Mouse (Mus musculus) brain, embryonic 14.5 days (tissue): Measurements from ENCODE around the gene Gm3238. TPM values are rescaled to one million over a fixed set of nuclear protein-coding genes. Genes with fewer than 3 reads are reported as not detected.
"Not testable (repeated sequence)": the region's sequence is repeated elsewhere in the genome, so short reads cannot be mapped to it uniquely, and the experiment has no call there.

Experiments
- DNase-seq: peaks from one replicate; pipeline ENCODE4 v3.0.0-alpha.2; 2011; ENCODE audit warnings: low read depth
- CTCF ChIP-seq: fragments of 200-500 bp; IDR thresholded peaks from 2 replicates; pipeline ENCODE4 v1.5.1; 2012; ENCODE audit warnings: inconsistent platforms, mild to moderate bottlenecking, moderate library complexity, borderline replicate concordance; ENCODE audit not compliant: insufficient read depth, insufficient read length; ENCODE audit errors: extremely low read depth
- POLR2A ChIP-seq: fragments of 200-500 bp; IDR thresholded peaks from 2 replicates; pipeline ENCODE4 v1.6.1; 2012; ENCODE audit warnings: mild to moderate bottlenecking, inconsistent platforms, borderline replicate concordance; ENCODE audit not compliant: poor library complexity, insufficient read depth, insufficient read length, severe bottlenecking; ENCODE audit errors: extremely low read depth
- polyA plus RNA-seq: library from polyadenylated mRNA; depleted of rRNA; stranded (reverse); fragments of >200 nt; gene quantifications from 2 replicates; pipeline ENCODE4 v1.2.3, GENCODE M21; 2012; rRNA removed

The Gm3238 gene
- polyA plus RNA-seq, 1 experiment: not detected

GRCm38 (mm10) chr10:77769727-77770126, 1.4 kb downstream of the Gm3238 start:
- DNase-seq: no peak
- no peak for TF ChIP-seq CTCF
- no peak for TF ChIP-seq POLR2A

- DNase-seq: not testable (repeated sequence)
Observed at GRCm38 (mm10) chr10:77759582-77759981, 11.5 kb downstream of the Gm3238 start, which contains the start of gene Gm3233. Gene Gm3233 (minus strand): TSS chr10:77759682.

DNA sequence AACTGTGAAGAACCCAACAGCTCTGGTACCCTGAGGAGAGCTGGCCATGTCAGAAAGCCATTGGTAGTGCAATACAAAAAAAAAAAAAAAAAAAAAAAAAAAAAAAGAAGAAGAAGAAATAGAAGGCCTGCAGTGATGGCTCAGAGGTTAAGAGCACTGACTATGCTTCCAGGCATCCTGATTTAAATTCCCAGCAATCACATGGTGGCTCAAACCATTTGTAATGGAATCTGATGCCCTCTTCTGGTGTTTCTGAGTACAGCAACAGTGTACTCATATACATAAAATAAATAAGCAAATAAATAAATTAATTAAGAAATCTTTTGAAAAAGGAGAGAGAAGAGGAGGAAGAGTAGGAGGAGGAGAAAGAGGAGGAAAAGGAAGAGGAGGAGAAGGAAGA, 17.7 kb downstream of the Gm3238 start:
- no peak for DNase-seq
- TF ChIP-seq CTCF: no peak
- no peak for TF ChIP-seq POLR2A

GRCm38 (mm10) chr10:77752312-77752711, 18.8 kb downstream of the Gm3238 start:
- not testable (repeated sequence) for DNase-seq

GRCm38 (mm10) chr10:77751254-77751653, 19.9 kb downstream of the Gm3238 start, which contains the start of gene Gm9736:
Gene Gm9736 (minus strand): TSS chr10:77751354.
- DNase-seq: not testable (repeated sequence)

- peak; percentile 18 for DNase-seq
Observed at GRCm38 (mm10) chr10:77750686-77751085, 20.4 kb downstream of the Gm3238 start.

GRCm38 (mm10) chr10:77741924-77742688, 29.0 kb downstream of the Gm3238 start, which contains the start of gene Gm18596:
Gene Gm18596 (minus strand): TSS chr10:77742638.
- peak; percentile 56 for DNase-seq

GRCm38 (mm10) chr10:77738929-77739328, 32.2 kb downstream of the Gm3238 start:
- DNase-seq: no peak

DNA sequence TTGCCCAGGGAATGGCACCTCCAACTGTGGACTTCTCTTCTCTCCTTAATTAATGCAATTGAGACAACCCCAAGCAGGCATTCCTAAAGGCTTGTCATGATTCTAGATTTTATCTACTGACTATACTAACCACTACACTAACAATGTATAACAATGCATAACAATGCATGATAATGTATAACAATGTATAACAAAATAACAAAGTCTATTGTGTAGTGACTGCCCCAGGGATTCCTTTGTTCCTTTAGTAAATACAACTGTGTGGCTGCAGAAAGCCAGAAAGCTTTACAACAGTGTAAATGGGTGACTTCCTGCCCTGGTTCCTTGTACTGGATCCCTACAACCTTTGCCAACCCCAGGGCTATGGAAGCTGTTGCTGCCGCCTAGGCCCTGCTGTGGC, 35.2 kb downstream of the Gm3238 start:
- no peak for TF ChIP-seq CTCF
- no peak for TF ChIP-seq POLR2A
- no peak for DNase-seq

More at GRCm38 (mm10) chr10:77738929-77739328, 32.2 kb downstream of the Gm3238 start:
- TF ChIP-seq CTCF (no peak), POLR2A (no peak)

- TF ChIP-seq POLR2A (no peak), CTCF (peak; percentile 40)
- DNase-seq: no peak
Observed at GRCm38 (mm10) chr10:77729241-77729640, 41.9 kb downstream of the Gm3238 start.

DNA sequence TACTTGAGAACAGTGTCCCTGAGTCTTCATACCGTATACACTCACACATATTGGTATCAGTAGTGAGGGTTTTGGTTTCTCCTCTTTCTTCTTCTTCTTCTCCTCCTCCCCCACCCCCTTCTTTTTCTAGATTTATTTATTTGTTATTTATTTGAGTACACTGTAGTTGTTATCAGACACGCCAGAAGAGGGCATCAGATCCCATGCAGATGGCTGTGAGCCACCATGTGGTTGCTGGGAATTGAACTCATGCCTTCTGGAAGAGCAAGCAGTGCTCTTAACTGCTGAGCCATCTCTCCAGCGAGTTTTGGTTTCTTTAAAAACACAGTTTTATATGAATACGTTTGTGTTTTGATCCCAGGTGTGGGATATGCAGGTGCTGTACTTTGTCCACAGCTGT, 42.8 kb downstream of the Gm3238 start:
- TF ChIP-seq CTCF (no peak), POLR2A (no peak)
- no peak for DNase-seq

DNA sequence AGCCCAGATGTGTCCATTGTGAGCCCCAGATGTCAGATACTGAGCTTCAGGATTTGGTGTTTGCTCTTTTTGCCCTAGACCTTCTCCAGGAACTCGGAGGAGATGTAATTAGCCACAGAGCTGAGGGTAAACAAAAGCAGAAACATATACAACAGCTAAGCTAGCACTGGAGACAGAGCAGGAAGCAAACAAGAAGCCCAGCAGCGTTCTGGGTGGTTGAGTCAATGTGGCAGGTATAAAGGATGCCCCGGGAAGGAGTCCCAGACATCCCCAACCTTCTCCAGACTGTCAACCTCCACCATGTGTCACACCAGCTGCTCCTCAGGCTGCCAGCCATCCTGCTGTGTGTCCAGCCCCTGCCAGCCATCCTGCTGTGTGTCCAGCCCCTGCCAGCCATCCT, 44.9 kb downstream of the Gm3238 start, which contains the start of gene Gm10100:
TSS of gene Gm10100 (plus strand) at position 301 of the 400 bp plus-strand sequence.
- no peak for DNase-seq
- no peak for TF ChIP-seq CTCF
- no peak for TF ChIP-seq POLR2A

DNA sequence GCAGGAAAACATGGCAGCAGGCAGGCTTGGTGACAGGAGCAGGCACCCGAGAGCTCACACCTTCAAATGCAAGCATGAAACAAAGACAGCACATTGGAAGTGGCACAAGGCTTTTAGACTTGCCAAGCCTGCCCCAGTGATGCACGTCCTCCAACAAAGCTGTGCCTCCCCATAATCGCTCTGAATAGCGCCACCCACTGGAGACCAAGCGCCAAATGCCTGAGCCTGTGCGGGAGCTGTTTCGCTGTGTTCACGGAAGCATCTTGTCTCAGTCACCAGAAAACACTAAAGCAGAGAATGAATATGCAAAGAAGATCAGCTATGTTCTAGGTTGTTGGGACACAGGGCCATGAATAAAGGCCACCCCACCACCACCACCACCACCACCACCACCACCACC, 46.3 kb downstream of the Gm3238 start:
- TF ChIP-seq CTCF: 0 out of 2 replicates have a peak, but pooled peaks have one; percentile 23
- no peak for TF ChIP-seq POLR2A
- peak; percentile 3 for DNase-seq

Other genes with a start within 250 kb of the Gm3238 start
- 0.62 and 0.94 TPM in 2 replicates for gene Itgb2, start 241.1 kb downstream of the Gm3238 start, polyA plus RNA-seq
- 70.0 and 74.8 TPM in 2 replicates for gene Pttg1ip, start 189.6 kb downstream of the Gm3238 start, polyA plus RNA-seq
- 368 and 420 TPM in 2 replicates for gene Sumo3, start 165.2 kb downstream of the Gm3238 start, polyA plus RNA-seq
- gene Gm49325, start 165.1 kb downstream of the Gm3238 start, polyA plus RNA-seq: not detected in 2 replicates
- gene Ube2g2, start 149.1 kb downstream of the Gm3238 start, polyA plus RNA-seq: 56.9 and 57.7 TPM in 2 replicates
- 1.5 and 1.6 TPM in 2 replicates for gene Tspear, start 84.8 kb downstream of the Gm3238 start, polyA plus RNA-seq
- not detected in 2 replicates for gene Gm19402, start 80.6 kb downstream of the Gm3238 start, polyA plus RNA-seq
- gene Gm9508, start 74.1 kb downstream of the Gm3238 start, polyA plus RNA-seq: not detected in 2 replicates
- not detected in 2 replicates for gene Gm10272, start 64.7 kb downstream of the Gm3238 start, polyA plus RNA-seq
- not detected in 2 replicates for gene Gm10024, start 59.9 kb downstream of the Gm3238 start, polyA plus RNA-seq
- gene Gm10142, start 55.5 kb downstream of the Gm3238 start, polyA plus RNA-seq: not detected in 2 replicates
- gene Krtap12-1, start 50.7 kb downstream of the Gm3238 start, polyA plus RNA-seq: not detected in 2 replicates
- not detected in 2 replicates for gene Gm10100, start 44.8 kb downstream of the Gm3238 start, polyA plus RNA-seq
- not detected in 2 replicates for gene Gm18596, start 28.7 kb downstream of the Gm3238 start, polyA plus RNA-seq
- gene Gm9736, start 20.0 kb downstream of the Gm3238 start, polyA plus RNA-seq: not detected in 2 replicates
- not detected in 2 replicates for gene Gm3233, start 11.6 kb downstream of the Gm3238 start, polyA plus RNA-seq
- gene Gm7138, start 5.6 kb upstream of the Gm3238 start, polyA plus RNA-seq: not detected in 2 replicates
- gene Gm3250, start 11.2 kb upstream of the Gm3238 start, polyA plus RNA-seq: not detected in 2 replicates
- gene Gm7137, start 16.9 kb upstream of the Gm3238 start, polyA plus RNA-seq: not detected in 2 replicates
- gene Gm9639, start 23.8 kb upstream of the Gm3238 start, polyA plus RNA-seq: not detected in 2 replicates
- gene Gm19668, start 27.8 kb upstream of the Gm3238 start, polyA plus RNA-seq: not detected in 2 replicates
- gene Gm9507, start 40.5 kb upstream of the Gm3238 start, polyA plus RNA-seq: not detected in 2 replicates
- gene Gm2696, start 43.4 kb upstream of the Gm3238 start, polyA plus RNA-seq: 0.14 TPM in 1 of 2 replicates, not detected in the other
- gene Krtap10-4, start 55.8 kb upstream of the Gm3238 start, polyA plus RNA-seq: not detected in 2 replicates
- gene Krtap10-10, start 64.6 kb upstream of the Gm3238 start, polyA plus RNA-seq: not detected in 2 replicates
- gene Gm36176, start 75.5 kb upstream of the Gm3238 start, polyA plus RNA-seq: not detected in 2 replicates
- gene Gm10318, start 81.5 kb upstream of the Gm3238 start, polyA plus RNA-seq: 0.10 TPM in 1 of 2 replicates, not detected in the other
- gene Gm3285, start 90.7 kb upstream of the Gm3238 start, polyA plus RNA-seq: not detected in 2 replicates
- 9.5 and 15.3 TPM in 2 replicates for gene Lrrc3, start 131.2 kb upstream of the Gm3238 start, polyA plus RNA-seq
- gene Trpm2, start 199.2 kb upstream of the Gm3238 start, polyA plus RNA-seq: 6.3 and 6.5 TPM in 2 replicates
- 54.5 and 68.2 TPM in 2 replicates for gene 1810043G02Rik, start 207.2 kb upstream of the Gm3238 start, polyA plus RNA-seq
- gene Pfkl, start 238.8 kb upstream of the Gm3238 start, polyA plus RNA-seq: 146 and 161 TPM in 2 replicates